Mouse (Mus musculus): ENCODE results near the gene Ak4. TPM values are rescaled to one million over a fixed set of nuclear protein-coding genes. Genes with fewer than 3 reads are reported as not detected.
A peak's percentile ranks its signal among the peaks of the same experiment; 100 is the strongest.

The Ak4 gene
- polyA plus RNA-seq, 1 experiment from 2014 or later, result 9.2 TPM

DNA sequence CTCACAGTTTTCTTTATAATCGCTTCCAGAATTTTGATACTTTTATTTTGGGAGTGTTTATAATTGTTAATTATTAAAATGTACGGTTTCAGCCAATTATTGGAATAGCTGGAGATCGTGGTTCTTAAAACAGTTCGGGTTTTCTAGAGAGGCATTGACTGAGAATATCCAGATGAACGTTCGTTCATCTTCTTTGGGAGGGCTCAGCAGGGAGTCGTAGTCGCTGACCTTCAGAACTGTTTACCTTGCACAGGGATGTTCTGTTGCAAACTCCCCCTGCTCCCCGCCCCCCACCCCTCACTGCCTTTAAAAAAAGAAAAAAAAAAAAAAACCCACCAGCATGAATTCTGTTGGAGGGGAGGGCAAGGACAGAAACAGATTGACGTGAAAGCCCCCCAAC lies 89.4 kb downstream of the Ak4 start:
- no peaks in the 10 kb centered on the region for H3K27me3 ChIP-seq (ENCODE audit: control insufficient read depth, insufficient read depth, low read depth, low read length)
- no peaks in the 10 kb centered on the region for H3K9me3 ChIP-seq (replicated peaks; ENCODE audit: control insufficient read depth, low read length, poor library complexity, severe bottlenecking)
- H3K4me3 ChIP-seq (ENCODE audit: low read depth, low read length), result peak overlapping the region; percentile 62
- no peaks in the 10 kb centered on the region for H3K36me3 ChIP-seq (ENCODE audit: control insufficient read depth, insufficient read depth, low read length)
- WGBS, result 2% methylated on average over 10 of the region's 10 CpGs
- H3K4me2 ChIP-seq (ENCODE audit: low read length), result peak overlapping the region; percentile 87
- peak overlapping the region; percentile 81 for H3K9ac ChIP-seq (ENCODE audit: low read depth, low read length)
- peak overlapping the region; percentile 65 for H3K27ac ChIP-seq (ENCODE audit: low read length)
- H3K4me1 ChIP-seq (ENCODE audit: control insufficient read depth, insufficient read depth, low read length), result peaks cover 10% of the 10 kb centered on the region; the same call in 1 of the 2 replicates
- ATAC-seq, result peak; percentile 43

DNA sequence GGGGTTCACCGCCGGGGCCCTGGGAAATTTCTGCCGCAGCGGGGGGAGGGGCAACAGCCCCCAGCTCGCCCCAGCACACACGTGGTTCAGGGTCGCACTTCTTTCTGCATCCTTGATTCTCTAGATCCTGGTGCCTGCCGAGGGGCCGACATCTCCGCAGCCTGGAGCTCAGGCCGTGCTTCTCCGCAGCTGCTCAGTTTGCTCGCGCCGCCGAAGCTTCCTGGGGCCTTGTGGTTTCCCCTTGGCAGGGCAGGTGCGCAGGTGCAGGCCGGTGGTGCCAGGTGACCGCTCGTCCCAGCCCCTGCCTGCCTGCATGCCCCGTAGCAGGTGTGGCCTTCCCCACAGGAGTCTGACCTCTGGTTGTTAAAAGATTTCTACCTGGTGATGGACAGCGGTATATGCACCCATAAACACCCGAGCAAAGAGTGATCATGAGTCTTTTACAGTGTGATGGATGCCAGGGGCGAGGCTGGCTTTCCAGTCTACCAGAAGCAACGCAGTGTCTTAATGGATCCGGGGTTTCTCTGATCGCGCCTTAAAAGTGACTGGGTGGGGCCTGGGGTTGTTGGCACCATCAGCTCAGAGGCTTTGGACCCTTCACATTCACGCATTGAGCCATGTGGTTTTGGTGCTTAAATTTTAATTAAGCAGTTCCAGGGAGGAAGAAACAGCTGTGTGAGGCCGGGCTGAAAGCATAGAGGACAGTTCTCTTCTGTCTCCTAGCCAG lies 89.9 kb downstream of the Ak4 start:
- H3K4me3 ChIP-seq (ENCODE audit: low read depth, low read length), result peak overlapping the region; percentile 62
- H3K4me1 ChIP-seq (ENCODE audit: control insufficient read depth, insufficient read depth, low read length), result peaks cover 10% of the 10 kb centered on the region; the same call in 1 of the 2 replicates
- peak overlapping the region; percentile 81 for H3K9ac ChIP-seq (ENCODE audit: low read depth, low read length)
- no peaks in the 10 kb centered on the region for H3K9me3 ChIP-seq (replicated peaks; ENCODE audit: control insufficient read depth, low read length, poor library complexity, severe bottlenecking)
- peak overlapping the region; percentile 65 for H3K27ac ChIP-seq (ENCODE audit: low read length)
- WGBS, result 3% methylated on average over 30 of the region's 30 CpGs
- no peaks in the 10 kb centered on the region for H3K27me3 ChIP-seq (ENCODE audit: control insufficient read depth, insufficient read depth, low read depth, low read length)
- ATAC-seq, result peak; percentile 69
- no peaks in the 10 kb centered on the region for H3K36me3 ChIP-seq (ENCODE audit: control insufficient read depth, insufficient read depth, low read length)
- peak overlapping the region; percentile 87 for H3K4me2 ChIP-seq (ENCODE audit: low read length)

GRCm38 (mm10) chr4:101510111-101510903 lies 91.2 kb downstream of the Ak4 start:
- no peaks in the 10 kb centered on the region for H3K36me3 ChIP-seq (ENCODE audit: control insufficient read depth, insufficient read depth, low read length)
- H3K9me3 ChIP-seq (replicated peaks; ENCODE audit: control insufficient read depth, low read length, poor library complexity, severe bottlenecking), result no peaks in the 10 kb centered on the region
- no peak for ATAC-seq
- 83% methylated on average over 8 of the region's 8 CpGs for WGBS
- no peak overlapping the region for H3K27ac ChIP-seq (ENCODE audit: low read length)
- H3K27me3 ChIP-seq (ENCODE audit: control insufficient read depth, insufficient read depth, low read depth, low read length), result no peaks in the 10 kb centered on the region
- H3K9ac ChIP-seq (ENCODE audit: low read depth, low read length), result no peak overlapping the region
- H3K4me1 ChIP-seq (ENCODE audit: control insufficient read depth, insufficient read depth, low read length), result peaks cover 10% of the 10 kb centered on the region; the same call in 1 of the 2 replicates
- H3K4me2 ChIP-seq (ENCODE audit: low read length), result peak overlapping the region; percentile 87
- no peak overlapping the region for H3K4me3 ChIP-seq (ENCODE audit: low read depth, low read length)

DNA sequence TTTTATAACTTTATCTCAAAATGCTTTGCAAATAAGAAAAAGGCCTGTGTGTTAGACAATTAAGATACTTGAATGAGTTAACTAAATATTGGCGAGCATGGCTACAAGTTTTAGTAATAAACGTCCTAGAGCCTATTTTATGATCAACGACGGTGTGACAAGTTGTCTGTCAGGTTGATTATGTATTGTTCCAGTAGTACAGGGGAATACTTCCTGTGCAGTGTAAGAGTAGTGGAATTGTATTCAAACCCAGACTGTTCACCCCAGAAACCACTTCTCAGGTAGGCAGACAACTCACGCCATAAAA lies 91.8 kb downstream of the Ak4 start:
- 81% methylated on average over 5 of the region's 5 CpGs for WGBS
- no peaks in the 10 kb centered on the region for H3K36me3 ChIP-seq (ENCODE audit: control insufficient read depth, insufficient read depth, low read length)
- no peak for ATAC-seq

DNA sequence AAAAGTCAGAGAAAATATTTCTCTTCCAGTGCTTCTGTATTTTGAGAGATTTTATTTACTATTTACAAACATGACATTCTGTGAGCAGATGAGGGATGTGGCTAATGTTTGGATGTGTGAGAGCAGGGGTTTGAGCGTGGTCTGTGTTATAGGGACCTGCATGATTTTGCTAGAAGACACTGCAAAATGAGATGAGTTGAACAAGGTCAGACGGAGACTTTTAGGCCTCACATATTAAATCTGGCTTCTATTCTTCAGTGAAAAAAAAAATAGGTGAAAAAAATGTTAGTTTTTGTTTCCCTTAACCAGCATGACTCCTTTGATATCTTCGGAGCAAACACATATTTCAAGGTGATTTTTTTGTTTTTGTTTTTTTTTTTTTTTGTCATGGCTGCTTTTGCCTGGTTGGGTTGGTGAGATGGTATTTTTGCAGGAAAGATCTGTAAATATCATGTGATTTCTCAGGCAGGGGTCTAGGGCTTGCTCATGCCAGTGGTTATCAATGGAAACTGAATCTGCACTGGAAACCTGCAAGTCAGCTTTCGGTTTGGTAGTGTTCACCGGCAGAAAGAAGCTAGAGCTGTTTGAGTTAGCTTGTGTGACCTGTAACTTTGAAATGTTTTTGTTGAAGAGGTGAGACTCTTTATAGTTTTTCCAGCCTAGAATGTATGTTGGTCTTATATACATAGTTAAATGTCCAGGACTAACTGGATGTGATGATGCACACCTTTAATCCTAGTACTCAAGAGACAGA lies 92.9 kb downstream of the Ak4 start:
- 86% methylated on average over 5 of the region's 5 CpGs for WGBS
- H3K27me3 ChIP-seq (ENCODE audit: control insufficient read depth, insufficient read depth, low read depth, low read length), result no peaks in the 10 kb centered on the region
- H3K4me1 ChIP-seq (ENCODE audit: control insufficient read depth, insufficient read depth, low read length), result peaks cover 10% of the 10 kb centered on the region; the same call in 1 of the 2 replicates
- H3K9ac ChIP-seq (ENCODE audit: low read depth, low read length), result no peak overlapping the region
- no peaks in the 10 kb centered on the region for H3K9me3 ChIP-seq (replicated peaks; ENCODE audit: control insufficient read depth, low read length, poor library complexity, severe bottlenecking)
- H3K4me3 ChIP-seq (ENCODE audit: low read depth, low read length), result no peak overlapping the region
- no peak overlapping the region for H3K27ac ChIP-seq (ENCODE audit: low read length)
- ATAC-seq, result no peak
- no peak overlapping the region for H3K4me2 ChIP-seq (ENCODE audit: low read length)
- no peaks in the 10 kb centered on the region for H3K36me3 ChIP-seq (ENCODE audit: control insufficient read depth, insufficient read depth, low read length)

More for the DNA sequence above, 91.8 kb downstream of the Ak4 start:
- Histone ChIP-seq H3K9ac (ENCODE audit: low read depth, low read length) (no peak overlapping the region), H3K27me3 (ENCODE audit: control insufficient read depth, insufficient read depth, low read depth, low read length) (no peaks in the 10 kb centered on the region), H3K4me3 (ENCODE audit: low read depth, low read length) (no peak overlapping the region), H3K27ac (ENCODE audit: low read length) (no peak overlapping the region), H3K4me2 (ENCODE audit: low read length) (no peak overlapping the region), H3K4me1 (ENCODE audit: control insufficient read depth, insufficient read depth, low read length) (peaks cover 10% of the 10 kb centered on the region; the same call in 1 of the 2 replicates), H3K9me3 (replicated peaks; ENCODE audit: control insufficient read depth, low read length, poor library complexity, severe bottlenecking) (no peaks in the 10 kb centered on the region)

DNA sequence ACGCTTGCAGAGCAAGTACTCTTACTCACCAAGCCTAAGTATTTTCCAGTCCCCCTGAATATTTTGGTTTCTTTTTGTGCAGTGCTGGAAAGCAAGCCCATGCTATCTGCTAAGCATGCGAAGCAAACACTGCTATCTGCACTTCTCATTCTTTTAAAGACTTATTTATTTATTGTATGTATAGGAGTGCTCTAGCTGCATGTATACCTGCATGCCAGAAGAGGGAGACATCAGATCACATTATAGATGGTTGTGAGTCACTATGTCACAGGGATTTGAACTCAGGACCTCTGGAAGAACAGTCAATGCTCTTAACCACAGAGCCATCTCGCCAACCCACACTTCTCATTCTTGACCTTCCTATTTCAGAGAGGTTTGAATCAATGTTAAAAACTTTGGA lies 94.2 kb downstream of the Ak4 start:
- no peak for ATAC-seq
- Histone ChIP-seq H3K27me3 (ENCODE audit: control insufficient read depth, insufficient read depth, low read depth, low read length) (no peaks in the 10 kb centered on the region), H3K36me3 (ENCODE audit: control insufficient read depth, insufficient read depth, low read length) (no peaks in the 10 kb centered on the region), H3K4me3 (ENCODE audit: low read depth, low read length) (no peak overlapping the region), H3K4me1 (ENCODE audit: control insufficient read depth, insufficient read depth, low read length) (peaks cover 10% of the 10 kb centered on the region; the same call in 1 of the 2 replicates), H3K4me2 (ENCODE audit: low read length) (no peak overlapping the region), H3K9ac (ENCODE audit: low read depth, low read length) (no peak overlapping the region), H3K27ac (ENCODE audit: low read length) (no peak overlapping the region), H3K9me3 (replicated peaks; ENCODE audit: control insufficient read depth, low read length, poor library complexity, severe bottlenecking) (no peaks in the 10 kb centered on the region)
- WGBS, result 90% methylated on average over 3 of the region's 3 CpGs

DNA sequence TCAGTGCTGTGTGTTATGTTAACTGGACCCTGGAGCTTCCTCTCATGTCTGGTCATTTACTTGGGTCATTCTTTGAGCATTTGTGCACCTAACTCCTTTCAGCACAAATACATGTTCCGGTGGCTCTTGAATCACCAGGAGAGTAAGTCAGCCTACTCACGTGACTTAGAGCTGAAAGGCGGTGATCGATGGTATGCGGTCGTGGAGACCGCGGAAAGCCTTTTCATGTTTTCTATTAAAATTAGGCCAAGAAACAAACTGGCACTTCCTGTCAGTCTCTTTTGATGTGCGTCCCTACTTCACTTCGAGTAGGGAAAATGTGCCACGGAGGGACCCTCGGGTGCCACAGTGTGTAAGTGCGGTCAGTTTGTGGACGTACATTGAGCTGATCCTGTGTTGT lies 96.8 kb downstream of the Ak4 start:
- no peaks in the 10 kb centered on the region for H3K9me3 ChIP-seq (replicated peaks; ENCODE audit: control insufficient read depth, low read length, poor library complexity, severe bottlenecking)
- H3K4me2 ChIP-seq (ENCODE audit: low read length), result no peak overlapping the region
- no peak overlapping the region for H3K4me3 ChIP-seq (ENCODE audit: low read depth, low read length)
- no peaks in the 10 kb centered on the region for H3K4me1 ChIP-seq (ENCODE audit: control insufficient read depth, insufficient read depth, low read length)
- H3K27me3 ChIP-seq (ENCODE audit: control insufficient read depth, insufficient read depth, low read depth, low read length), result no peaks in the 10 kb centered on the region
- WGBS, result 93% methylated on average over 14 of the region's 14 CpGs
- H3K36me3 ChIP-seq (ENCODE audit: control insufficient read depth, insufficient read depth, low read length), result no peaks in the 10 kb centered on the region
- no peak for ATAC-seq
- H3K9ac ChIP-seq (ENCODE audit: low read depth, low read length), result no peak overlapping the region
- no peak overlapping the region for H3K27ac ChIP-seq (ENCODE audit: low read length)

All from midbrain, embryonic 16.5 days (tissue).